8 mouse cellular contexts compared by ENCODE assay signal in genomic region chr14:21990321-21991021, GRCm38 (mm10). TPM values are rescaled to one million over a fixed set of nuclear protein-coding genes. Genes with fewer than 3 reads are reported as not detected.
DNase-seq lines count a peak whose midpoint lies in the region; ATAC-seq lines count a peak whose summit lies in the region.

No protein-coding gene starts in this region.

- peaks cover 65% of the 10 kb centered on the region for H3K4me1 ChIP-seq in forebrain, embryonic 15.5 days
- peaks cover 35% of the 10 kb centered on the region for H3K4me1 ChIP-seq in kidney, embryonic 16.5 days (ENCODE audit: insufficient read depth, low read length)

- H3K27ac ChIP-seq in forebrain, embryonic 15.5 days (replicated peaks): peak overlapping the region; percentile 89
- H3K27ac ChIP-seq in kidney, embryonic 16.5 days (ENCODE audit: low read length): peak overlapping the region; percentile 98

- peak overlapping the region; percentile 87 for H3K4me2 ChIP-seq in forebrain, embryonic 15.5 days (replicated peaks)
- H3K4me2 ChIP-seq in kidney, embryonic 16.5 days (replicated peaks; ENCODE audit: low read depth, low read length): peak overlapping the region; percentile 90

- DNase-seq in lung, adult 18-20 months: peak; percentile 41 to 49
- no peak for DNase-seq in lung, postnatal 25 days (ENCODE audit: low spot score)
- DNase-seq in lung, postnatal 36 days: peak; percentile 46
- peak; percentile 26 to 31 for DNase-seq in urinary bladder, postnatal 36 days (ENCODE audit: low spot score in 2 of 2)
- no peak for DNase-seq in frontal cortex, postnatal 25 days (ENCODE audit: low spot score in 2 of 2)
- DNase-seq in spleen, postnatal 14 days (ENCODE audit: low spot score in 2 of 2): no peak

- H3K27me3 ChIP-seq in forebrain, embryonic 15.5 days: peaks cover 71% of the 10 kb centered on the region
- H3K27me3 ChIP-seq in kidney, embryonic 16.5 days (ENCODE audit: insufficient read depth, low read length): no peaks in the 10 kb centered on the region

- no peaks in the 10 kb centered on the region for H3K9me3 ChIP-seq in forebrain, embryonic 15.5 days
- no peaks in the 10 kb centered on the region for H3K9me3 ChIP-seq in kidney, embryonic 16.5 days (ENCODE audit: low read length)

- peak overlapping the region; percentile 28; the same call in 1 of the 2 replicates for H3K9ac ChIP-seq in forebrain, embryonic 15.5 days (replicated peaks)
- H3K9ac ChIP-seq in kidney, embryonic 16.5 days (replicated peaks; ENCODE audit: low read length): peak overlapping the region; percentile 91

- no peak for ATAC-seq in forebrain, embryonic 15.5 days (replicated peaks)
- no peak for ATAC-seq in kidney, embryonic 16.5 days (ENCODE audit: low FRiP score, low TSS enrichment)

- 3% methylated on average over 31 of the region's 31 CpGs for WGBS in forebrain, embryonic 15.5 days
- 2% methylated on average over 31 of the region's 31 CpGs for WGBS in kidney, embryonic 16.5 days

- H3K4me3 ChIP-seq in forebrain, embryonic 15.5 days: peak overlapping the region; percentile 58
- peak overlapping the region; percentile 78 for H3K4me3 ChIP-seq in kidney, embryonic 16.5 days (ENCODE audit: low read length)

- no peaks in the 10 kb centered on the region for H3K36me3 ChIP-seq in forebrain, embryonic 15.5 days
- H3K36me3 ChIP-seq in kidney, embryonic 16.5 days (ENCODE audit: insufficient read depth, low read length): peaks cover 5% of the 10 kb centered on the region

RNA-seq across cellular contexts. Expression of gene Zfp503, which starts 1.1 kb away (rescaled TPM):
- polyA plus RNA-seq in forebrain, embryonic 15.5 days (2015; fragmentation: Nextera tagmentation; extraction: Ambion mirVana): 7.4 TPM in 2 replicates
- 24.6 and 27.5 TPM in 2 replicates for polyA plus RNA-seq in kidney, embryonic 16.5 days (2015; fragmentation: Nextera tagmentation; extraction: Ambion mirVana)

RNA-seq across cellular contexts. Expression of gene Lrmda, which starts 29.0 kb away (rescaled TPM):
- polyA plus RNA-seq in forebrain, embryonic 15.5 days (2015; fragmentation: Nextera tagmentation; extraction: Ambion mirVana): 0.15 TPM in 1 of 2 replicates, not detected in the other
- polyA plus RNA-seq in kidney, embryonic 16.5 days (2015; fragmentation: Nextera tagmentation; extraction: Ambion mirVana): 0.45 and 0.76 TPM in 2 replicates

Comparison
In these comparisons a context has a peak if more than half of its experiments do, and no peak if none do; other contexts are left out.
1. DNase-seq: peak in lung, adult 18-20 months (2 of 2), lung, postnatal 36 days (single experiment) and urinary bladder, postnatal 36 days (2 of 2); none in lung, postnatal 25 days (single experiment), frontal cortex, postnatal 25 days (0 of 2) and spleen, postnatal 14 days (0 of 2).